Mouse (Mus musculus) ES-Bruce4 (cell line): ENCODE data around the gene Iqck.

Experiments used
- CTCF ChIP-seq: IDR thresholded peaks from one replicate; pipeline ENCODE4 v1.8.1; 2011; ENCODE audit warnings: low read depth, low read length
- EP300 ChIP-seq: IDR thresholded peaks from 2 replicates; pipeline ENCODE4 v1.6.1; 2011; ENCODE audit warnings: low read depth, low read length; ENCODE audit not compliant: insufficient read depth
- POLR2A ChIP-seq: IDR thresholded peaks from one replicate; pipeline ENCODE4 v1.8.1; 2011; ENCODE audit warnings: low read length; ENCODE audit not compliant: insufficient read depth

GRCm38 (mm10) chr7:118852611-118853010 lies 2.9 kb upstream of the Iqck start:
- no peak for TF ChIP-seq CTCF
- no peak for TF ChIP-seq POLR2A
- TF ChIP-seq EP300: no peak
